Mouse (Mus musculus) intestine, embryonic 14.5 days (tissue): ENCODE results near the gene Sdk2. TPM values are rescaled to one million over a fixed set of nuclear protein-coding genes. Genes with fewer than 3 reads are reported as not detected.
A peak's percentile ranks its signal among the peaks of the same experiment; 100 is the strongest.

ENCODE experiments used
- ATAC-seq: fragments of 200-750 bp; cut with Nextera tagmentation; replicated peaks from 2 replicates; pipeline ENCODE4 v1.8.0; 2017; ENCODE audit warnings: low read depth, moderate number of reproducible peaks, moderate TSS enrichment, moderate library complexity; ENCODE audit not compliant: low FRiP score, low TSS enrichment
- DNase-seq: peaks from one replicate; pipeline ENCODE4 v3.0.0-alpha.2; 2018; ENCODE audit warnings: low spot score
- H3K27ac ChIP-seq: fragments of 300-500 bp; sonication (generic); 2 replicates; pipeline ENCODE4 v1.5.1; 2014; ENCODE audit warnings: low read depth, mild to moderate bottlenecking, control low read depth
- H3K27me3 ChIP-seq: fragments of 300-500 bp; sonication (generic); replicated peaks from 2 replicates; pipeline ENCODE4 v1.6.1; 2014; ENCODE audit warnings: low read length, control low read depth; ENCODE audit not compliant: control insufficient read depth, insufficient read depth
- H3K36me3 ChIP-seq: fragments of 300-500 bp; sonication (generic); 2 replicates; pipeline ENCODE4 v1.6.1; 2014; ENCODE audit warnings: low read length, control low read depth; ENCODE audit not compliant: control insufficient read depth, insufficient read depth
- H3K4me1 ChIP-seq: fragments of 300-500 bp; sonication (generic); replicated peaks from 2 replicates; pipeline ENCODE4 v1.6.1; 2014; ENCODE audit warnings: low read length, control low read depth, mixed read lengths; ENCODE audit not compliant: control insufficient read depth, insufficient read depth
- H3K4me2 ChIP-seq: fragments of 300-500 bp; sonication (generic); 2 replicates; pipeline ENCODE4 v1.6.1; 2014; ENCODE audit warnings: low read length
- H3K4me3 ChIP-seq: fragments of 300-500 bp; sonication (generic); 2 replicates; pipeline ENCODE4 v1.5.1; 2014; ENCODE audit warnings: low read depth, low read length, control low read depth, mixed read lengths
- H3K9ac ChIP-seq: fragments of 300-500 bp; sonication (generic); 2 replicates; pipeline ENCODE4 v1.6.1; 2014; ENCODE audit warnings: mild to moderate bottlenecking, low read length
- H3K9me3 ChIP-seq: fragments of 300-500 bp; sonication (generic); 2 replicates; pipeline ENCODE4 v1.6.1; 2016; ENCODE audit warnings: low read length, control low read depth; ENCODE audit not compliant: control insufficient read depth
- WGBS: fragments of 180-500 bp; shearing (Covaris S2); extraction: QIAGEN DNeasy Blood & Tissue Kit; methylation state at CpG from one replicate; pipeline ENCODE4 v1.1.7; 2014; 5-methylcytosine and 5-hydroxymethylcytosine counted together
- polyA plus RNA-seq: library from polyadenylated mRNA; unstranded; fragments of >200 nt; fragmentation: Nextera tagmentation; extraction: Ambion mirVana; gene quantifications from 2 replicates; pipeline ENCODE4 v1.2.1, GENCODE M21; 2014

The Sdk2 gene
- polyA plus RNA-seq, 1 experiment from 2014 or later: 3.1 TPM

DNA sequence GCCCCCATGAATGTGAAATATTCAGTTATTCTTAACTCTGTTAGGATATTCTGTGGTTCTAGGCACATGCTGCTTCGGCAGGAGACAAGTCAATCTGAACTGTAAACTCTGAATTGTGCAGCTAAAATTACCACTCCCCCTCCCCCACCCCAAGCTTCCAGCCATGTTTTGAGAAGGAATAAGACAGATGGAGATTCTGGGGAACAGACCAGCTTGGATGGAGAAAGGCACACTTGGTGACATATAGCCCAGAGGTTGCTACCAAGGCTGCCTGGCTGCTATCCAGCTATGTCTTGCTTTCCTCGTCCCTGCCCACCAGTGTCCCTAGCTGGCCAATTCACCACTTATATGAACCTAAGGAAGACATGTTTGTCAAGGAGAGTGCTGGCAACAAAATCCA is 284.8 kb downstream of the Sdk2 start:
- ATAC-seq (no peak), DNase-seq (no peak)
- Histone ChIP-seq H3K27ac (peak overlapping the region; percentile 27; the same call in 1 of the 2 replicates), H3K4me1 (peaks cover 49% of the 10 kb centered on the region), H3K9me3 (no peaks in the 10 kb centered on the region), H3K4me3 (no peak overlapping the region), H3K36me3 (no peaks in the 10 kb centered on the region), H3K9ac (no peak overlapping the region), H3K27me3 (no peaks in the 10 kb centered on the region), H3K4me2 (no peak overlapping the region)
- 26% methylated on average over 2 of the region's 2 CpGs for WGBS

- Histone ChIP-seq H3K27me3 (no peaks in the 10 kb centered on the region), H3K9me3 (no peaks in the 10 kb centered on the region), H3K9ac (no peak overlapping the region), H3K4me3 (no peak overlapping the region), H3K4me1 (peaks cover 37% of the 10 kb centered on the region), H3K4me2 (0 out of 2 replicates have a peak overlapping the region, but pooled peaks have one; percentile 3), H3K36me3 (no peaks in the 10 kb centered on the region), H3K27ac (no peak overlapping the region)
- DNase-seq: no peak
- ATAC-seq: no peak
- WGBS: 30% methylated on average over 6 of the region's 6 CpGs
Measured at GRCm38 (mm10) chr11:113779680-113780041, 287.2 kb downstream of the Sdk2 start.

DNA sequence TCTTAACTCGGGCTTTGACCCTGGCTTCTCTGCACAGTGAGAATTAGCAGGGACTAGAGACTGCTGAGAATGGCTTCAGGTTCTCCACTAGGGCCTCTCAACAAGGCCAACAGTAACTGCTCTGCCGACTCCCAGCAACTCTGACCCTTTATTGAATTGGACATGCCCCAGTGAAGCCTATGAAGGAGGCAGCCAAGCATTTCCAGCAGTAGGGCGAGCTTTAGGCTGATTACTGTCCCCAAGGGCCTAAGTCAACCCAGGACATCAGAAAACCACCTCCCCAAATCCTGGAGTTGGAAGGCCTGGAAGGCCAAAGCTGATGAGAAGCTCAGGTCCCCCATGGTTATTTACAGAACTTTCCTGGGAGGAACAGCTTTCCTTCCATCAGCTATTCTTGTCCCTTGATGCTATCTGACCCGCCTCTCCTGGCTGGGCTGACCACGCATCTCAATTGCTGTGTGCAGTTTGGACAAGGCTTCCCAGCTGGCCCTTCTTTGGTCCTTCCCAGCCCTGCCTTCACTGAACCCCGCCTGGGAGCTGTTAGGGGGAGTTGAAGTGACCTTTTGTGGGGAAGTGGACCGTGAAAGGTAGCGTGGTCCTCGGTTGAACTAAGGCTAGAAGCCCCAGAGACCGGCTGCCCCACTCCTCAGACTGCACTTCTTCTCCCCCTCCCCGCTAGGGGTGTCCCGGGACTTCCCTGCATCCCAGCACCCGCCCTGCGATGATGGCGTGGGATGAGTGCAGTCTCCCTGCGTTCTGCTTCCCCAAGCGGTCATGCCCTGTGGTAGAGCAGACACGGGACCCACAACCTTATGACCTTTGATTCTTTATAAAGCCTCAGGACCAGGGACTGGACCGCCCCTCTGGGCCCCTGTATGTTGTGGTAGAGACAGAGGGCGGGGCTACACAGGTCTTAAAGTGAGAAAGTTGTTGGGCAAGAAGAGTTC is 287.8 kb downstream of the Sdk2 start:
- ATAC-seq (no peak), DNase-seq (no peak)
- no peak overlapping the region for H3K4me3 ChIP-seq
- WGBS: 50% methylated on average over 20 of the region's 20 CpGs
- H3K27ac ChIP-seq: peak overlapping the region; percentile 43
- no peaks in the 10 kb centered on the region for H3K27me3 ChIP-seq
- peaks cover 33% of the 10 kb centered on the region for H3K4me1 ChIP-seq
- 0 out of 2 replicates have a peak overlapping the region, but pooled peaks have one; percentile 3 for H3K4me2 ChIP-seq
- H3K9ac ChIP-seq: no peak overlapping the region
- H3K9me3 ChIP-seq: no peaks in the 10 kb centered on the region
- H3K36me3 ChIP-seq: no peaks in the 10 kb centered on the region

DNA sequence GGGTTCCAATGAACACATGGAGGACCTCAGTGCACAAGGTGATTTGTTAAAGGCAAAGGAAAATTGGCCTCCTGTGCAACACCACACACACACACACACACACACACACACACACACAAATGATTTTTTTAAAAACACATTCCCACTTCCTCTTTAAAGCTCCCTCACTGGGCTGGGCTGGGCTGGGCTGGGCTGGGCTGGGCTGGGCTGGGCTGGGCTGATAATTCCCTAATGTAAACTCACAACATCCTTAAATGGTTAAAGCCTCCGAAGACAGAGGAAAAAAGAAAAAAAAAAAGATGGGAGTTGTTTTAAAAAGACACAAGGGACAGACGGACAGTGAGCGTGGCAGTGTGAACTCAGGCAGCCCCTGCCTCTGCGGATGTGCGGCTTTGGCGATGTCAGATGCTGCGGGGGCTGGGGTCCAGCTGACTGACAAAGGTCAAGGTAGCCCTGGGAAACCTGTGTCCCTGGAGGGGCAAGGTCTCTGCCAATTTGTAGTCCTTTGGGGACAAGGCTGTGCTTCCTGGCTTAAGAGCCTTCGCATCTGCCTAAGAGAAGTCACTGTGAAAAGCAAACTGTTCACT is 288.9 kb downstream of the Sdk2 start:
- WGBS: 26% methylated on average over 8 of the region's 8 CpGs
- H3K9ac ChIP-seq: no peak overlapping the region
- ATAC-seq (peak; percentile 65), DNase-seq (no peak)
- H3K4me1 ChIP-seq: peaks cover 33% of the 10 kb centered on the region
- peak overlapping the region; percentile 8; the same call in 1 of the 2 replicates for H3K27ac ChIP-seq
- H3K27me3 ChIP-seq: no peaks in the 10 kb centered on the region
- no peaks in the 10 kb centered on the region for H3K9me3 ChIP-seq
- H3K4me2 ChIP-seq: peak overlapping the region; percentile 20; the same call in 1 of the 2 replicates
- no peaks in the 10 kb centered on the region for H3K36me3 ChIP-seq
- H3K4me3 ChIP-seq: no peak overlapping the region

GRCm38 (mm10) chr11:113776851-113777511 is 289.9 kb downstream of the Sdk2 start:
- Histone ChIP-seq H3K27me3 (no peaks in the 10 kb centered on the region), H3K27ac (no peak overlapping the region), H3K36me3 (no peaks in the 10 kb centered on the region), H3K4me3 (no peak overlapping the region), H3K9me3 (no peaks in the 10 kb centered on the region), H3K4me2 (no peak overlapping the region), H3K4me1 (peaks cover 33% of the 10 kb centered on the region), H3K9ac (no peak overlapping the region)
- 69% methylated on average over 14 of the region's 14 CpGs for WGBS
- ATAC-seq (no peak), DNase-seq (no peak)

DNA sequence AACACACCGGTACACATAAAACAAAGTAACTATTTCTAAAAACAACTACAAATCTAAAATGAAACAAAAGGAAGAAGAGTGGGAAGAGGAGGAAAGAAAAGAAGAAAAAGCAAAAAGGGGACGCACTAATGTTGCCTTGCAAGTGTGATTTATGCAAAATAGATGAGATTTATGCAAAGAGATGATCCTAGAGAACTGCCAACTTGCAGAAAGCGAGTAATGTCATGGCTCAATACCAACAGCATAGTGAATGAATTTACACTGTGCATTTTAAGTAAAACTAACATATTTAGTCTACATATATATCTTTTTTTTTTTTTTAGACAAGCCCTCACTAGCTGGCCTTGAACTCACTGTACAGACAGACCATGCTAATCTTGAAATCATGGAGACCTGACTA is 292.1 kb downstream of the Sdk2 start:
- H3K27ac ChIP-seq: no peak overlapping the region
- peaks cover 31% of the 10 kb centered on the region for H3K4me1 ChIP-seq
- ATAC-seq: no peak
- no peaks in the 10 kb centered on the region for H3K9me3 ChIP-seq
- no peak overlapping the region for H3K9ac ChIP-seq
- H3K4me3 ChIP-seq: no peak overlapping the region
- no peaks in the 10 kb centered on the region for H3K36me3 ChIP-seq
- WGBS: 96% methylated on average over 3 of the region's 3 CpGs
- no peak for DNase-seq
- H3K4me2 ChIP-seq: no peak overlapping the region
- no peaks in the 10 kb centered on the region for H3K27me3 ChIP-seq

GRCm38 (mm10) chr11:113773191-113773590 is 293.7 kb downstream of the Sdk2 start:
- Histone ChIP-seq H3K9me3 (no peaks in the 10 kb centered on the region), H3K27ac (no peak overlapping the region), H3K9ac (no peak overlapping the region), H3K4me2 (no peak overlapping the region), H3K4me1 (peaks cover 16% of the 10 kb centered on the region), H3K36me3 (no peaks in the 10 kb centered on the region), H3K27me3 (no peaks in the 10 kb centered on the region), H3K4me3 (no peak overlapping the region)
- 78% methylated on average over 5 of the region's 5 CpGs for WGBS
- DNase-seq (no peak), ATAC-seq (no peak)

DNA sequence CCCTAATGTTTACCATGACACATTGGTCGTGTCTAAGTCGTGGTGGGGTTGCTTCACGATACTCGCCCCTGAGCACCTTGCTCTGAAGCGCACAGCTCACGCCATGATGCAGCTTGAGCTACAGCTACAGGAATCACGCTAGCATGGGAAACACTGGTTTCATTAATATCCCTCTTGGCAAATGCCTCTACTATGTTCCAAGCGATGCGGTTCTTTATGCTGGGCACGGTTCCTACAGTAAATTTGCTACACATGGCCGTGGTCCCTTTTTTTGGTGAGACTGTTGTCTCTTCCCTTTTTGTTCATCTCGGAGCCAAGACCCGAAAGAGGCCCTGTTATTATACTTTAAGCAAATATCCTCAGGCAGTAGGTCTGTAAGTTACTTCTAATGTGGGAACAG is 295.7 kb downstream of the Sdk2 start:
- H3K36me3 ChIP-seq: no peaks in the 10 kb centered on the region
- H3K4me2 ChIP-seq: no peak overlapping the region
- no peaks in the 10 kb centered on the region for H3K9me3 ChIP-seq
- DNase-seq: no peak
- no peak for ATAC-seq
- H3K27ac ChIP-seq: no peak overlapping the region
- 89% methylated on average over 13 of the region's 13 CpGs for WGBS
- no peak overlapping the region for H3K4me3 ChIP-seq
- H3K27me3 ChIP-seq: no peaks in the 10 kb centered on the region
- no peak overlapping the region for H3K9ac ChIP-seq
- peaks cover 16% of the 10 kb centered on the region for H3K4me1 ChIP-seq
